Mouse (Mus musculus): Measurements from ENCODE around the gene Skp1a.

Skp1a gene

DNA sequence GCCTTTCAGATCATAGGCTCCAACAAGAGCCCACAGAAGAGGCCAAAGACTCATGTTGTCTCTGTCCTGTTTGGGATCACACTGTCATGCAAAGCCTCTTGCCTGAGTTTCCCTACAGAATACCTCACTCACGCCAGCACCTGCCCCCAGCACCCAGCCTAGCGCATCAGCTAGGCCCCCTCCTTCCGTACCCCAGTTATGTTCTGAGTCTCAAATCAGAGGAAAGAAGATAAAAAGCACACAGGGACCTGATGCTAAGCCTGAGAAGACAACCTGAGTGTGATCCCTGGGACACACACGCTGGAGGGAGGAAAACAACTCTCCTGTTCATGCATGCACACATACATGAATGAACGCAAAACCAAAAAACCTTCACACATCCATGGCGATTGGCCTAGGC, 47.2 kb downstream of the Skp1a start:
- DNase-seq = no peak

DNA sequence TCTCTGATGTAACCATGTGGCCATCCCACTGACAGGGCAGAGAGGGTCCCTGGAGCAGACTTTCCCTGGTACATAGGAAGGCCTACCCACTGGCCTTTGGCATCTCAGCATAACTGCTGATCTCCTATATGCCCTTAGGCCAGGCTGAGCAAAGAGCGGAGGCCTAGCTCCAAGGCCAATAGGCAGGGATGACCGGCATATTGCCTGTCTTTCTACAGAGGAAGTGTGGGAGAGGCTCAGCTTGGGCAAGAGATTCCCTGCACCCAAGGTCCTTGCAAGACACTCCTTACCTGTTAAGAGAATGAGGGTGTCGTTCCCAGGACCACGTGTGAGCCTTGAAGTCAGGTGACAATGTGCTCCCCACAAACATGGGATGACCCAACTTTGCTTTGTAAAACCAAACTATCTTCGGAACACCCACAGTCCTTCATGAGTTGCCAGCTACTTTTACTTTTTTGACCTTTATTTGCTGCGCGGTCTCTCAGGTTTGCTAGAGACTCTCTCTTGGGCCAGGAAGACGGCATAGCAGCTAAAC, 47.9 kb downstream of the Skp1a start:
- DNase-seq = no peak

DNA sequence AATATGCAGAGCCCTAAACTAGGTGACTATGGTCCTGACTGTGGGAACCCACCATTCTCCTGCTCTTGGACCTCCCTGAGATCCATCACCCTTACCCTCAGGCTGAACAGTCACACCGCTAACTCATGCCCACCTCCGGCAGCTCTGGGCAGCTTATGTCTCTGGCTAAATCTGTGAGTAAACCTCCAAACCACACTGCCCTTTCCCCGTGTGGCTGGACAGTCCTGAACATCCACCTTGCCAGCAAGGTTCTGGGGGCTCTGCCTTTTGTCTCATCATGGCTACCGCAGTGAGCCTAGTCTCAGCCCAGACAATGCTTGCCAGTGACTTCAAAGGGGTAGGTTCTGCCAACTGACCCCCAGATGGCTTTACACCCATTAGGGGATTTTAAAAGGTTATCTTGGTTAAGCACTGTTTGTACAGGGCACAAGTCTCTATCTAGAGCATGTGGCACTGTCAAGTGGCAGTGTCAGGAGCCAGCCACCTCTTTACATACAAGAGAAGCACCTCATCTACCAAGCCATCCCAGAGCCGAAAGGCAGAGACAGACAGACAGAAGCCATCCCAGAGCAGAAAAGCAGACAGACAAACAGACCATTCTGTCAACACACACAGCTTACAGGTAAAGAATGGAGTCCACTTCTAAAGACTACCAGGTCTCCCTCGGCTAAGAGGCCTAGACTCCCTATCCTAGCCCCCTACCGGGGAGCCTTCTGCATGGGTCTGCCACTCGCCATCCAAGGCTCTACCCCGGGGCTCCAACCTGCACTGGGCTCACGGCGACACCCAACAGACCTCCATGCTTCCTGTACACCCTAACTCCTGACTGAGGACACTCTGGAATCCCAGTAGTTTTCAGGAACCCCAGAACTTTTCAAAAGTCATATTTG, 49.0 kb downstream of the Skp1a start:
- no peak for DNase-seq

DNA sequence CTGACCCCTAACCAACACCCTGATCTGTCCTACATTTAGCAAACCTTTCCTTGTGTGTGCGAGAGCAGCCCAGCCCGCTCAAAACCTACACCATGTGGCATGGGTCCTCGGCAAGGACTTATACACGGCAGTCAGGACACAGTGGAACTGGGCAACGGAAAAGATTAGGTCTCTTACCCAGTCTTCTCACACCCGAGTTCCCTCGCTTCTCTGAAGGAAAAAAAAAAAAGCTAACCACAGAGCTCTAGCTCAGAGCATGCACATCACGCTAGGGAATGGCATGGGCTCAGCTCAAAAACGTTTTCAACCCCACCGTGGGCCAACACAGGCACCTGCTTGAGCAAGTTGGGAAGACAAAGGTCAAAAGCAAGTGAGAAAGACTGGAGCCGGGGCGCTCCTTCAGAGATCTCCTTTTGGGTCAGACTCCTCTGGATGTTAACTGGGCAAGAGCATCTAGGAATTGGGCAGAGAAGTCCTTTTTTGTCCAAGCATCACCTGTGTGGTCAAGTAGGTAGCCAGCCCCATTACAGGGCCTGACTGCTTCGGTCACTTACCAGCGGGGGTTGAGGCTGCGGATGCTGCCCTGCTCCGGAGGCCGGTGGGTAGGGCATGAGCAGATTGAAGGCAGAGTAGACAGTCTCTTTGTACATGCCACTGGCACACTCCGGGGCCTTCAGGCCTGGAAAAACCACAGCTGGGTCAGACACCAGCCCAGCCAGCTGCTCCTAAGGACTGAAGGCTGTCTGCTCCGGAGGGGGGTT, 50.0 kb downstream of the Skp1a start:
- no peak for DNase-seq

DNA sequence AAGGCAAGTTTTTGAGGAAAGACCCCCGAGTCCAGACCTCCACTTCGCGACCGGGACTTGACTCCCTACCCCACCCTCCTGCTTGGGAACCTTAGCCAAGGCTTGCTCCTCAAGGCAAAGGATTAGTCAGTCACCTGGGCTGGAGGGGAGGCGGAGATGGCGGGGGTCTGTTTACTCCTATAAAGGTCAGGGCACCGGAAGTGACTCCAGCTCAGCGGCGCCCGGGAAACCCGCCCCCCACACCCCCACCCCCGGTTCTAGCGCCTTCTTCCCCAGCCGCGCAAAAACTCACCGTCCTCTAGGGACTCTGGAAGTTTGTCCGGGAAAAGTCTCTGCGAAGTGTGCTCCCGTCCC, 50.6 kb downstream of the Skp1a start:
- peak; percentile 53 for DNase-seq

DNA sequence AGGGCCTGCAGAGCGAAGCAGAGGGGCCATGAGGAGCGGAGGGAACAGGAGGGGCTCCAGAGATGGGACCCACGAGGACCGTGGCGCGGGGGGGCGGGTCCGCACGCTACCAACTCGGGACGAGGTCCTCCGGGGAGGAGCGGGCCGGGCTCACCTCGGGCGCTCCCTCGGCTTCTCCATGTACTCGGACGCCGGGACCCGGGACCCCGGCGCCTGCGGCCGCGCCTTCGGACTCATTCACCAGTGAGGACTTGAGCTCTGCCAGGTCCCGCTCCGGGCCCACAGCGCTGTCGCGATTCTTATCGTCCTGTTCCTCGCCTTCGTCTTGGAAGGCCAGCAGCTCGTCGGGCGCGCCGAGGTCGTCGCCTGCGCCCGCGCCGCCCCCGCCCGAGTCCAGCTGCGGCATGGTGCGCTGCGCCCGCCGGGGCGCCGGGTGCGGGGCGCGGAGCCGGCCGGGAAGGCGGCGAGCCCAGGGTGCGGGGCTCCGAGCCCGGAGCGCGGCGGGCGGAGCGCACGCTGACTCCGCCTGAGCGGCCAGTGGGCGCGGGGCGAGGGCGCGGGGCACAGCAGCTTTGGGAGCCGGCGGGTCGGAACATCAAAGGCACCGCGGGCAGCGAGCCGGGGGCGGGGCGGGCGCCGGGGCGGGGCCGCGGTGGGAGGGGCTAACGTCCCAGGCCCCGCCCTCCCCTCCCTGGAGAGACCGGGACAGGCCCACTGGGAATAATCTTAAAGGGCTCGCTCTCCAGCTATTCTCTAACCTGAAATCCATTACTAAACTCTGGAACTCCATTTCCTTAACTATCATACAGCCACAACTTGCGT, 51.2 kb downstream of the Skp1a start, which contains the start of gene Tcf7:
TSS of gene Tcf7 (minus strand) at position 241 of the 822 bp plus-strand sequence.
- DNase-seq = peak; percentile 85

DNA sequence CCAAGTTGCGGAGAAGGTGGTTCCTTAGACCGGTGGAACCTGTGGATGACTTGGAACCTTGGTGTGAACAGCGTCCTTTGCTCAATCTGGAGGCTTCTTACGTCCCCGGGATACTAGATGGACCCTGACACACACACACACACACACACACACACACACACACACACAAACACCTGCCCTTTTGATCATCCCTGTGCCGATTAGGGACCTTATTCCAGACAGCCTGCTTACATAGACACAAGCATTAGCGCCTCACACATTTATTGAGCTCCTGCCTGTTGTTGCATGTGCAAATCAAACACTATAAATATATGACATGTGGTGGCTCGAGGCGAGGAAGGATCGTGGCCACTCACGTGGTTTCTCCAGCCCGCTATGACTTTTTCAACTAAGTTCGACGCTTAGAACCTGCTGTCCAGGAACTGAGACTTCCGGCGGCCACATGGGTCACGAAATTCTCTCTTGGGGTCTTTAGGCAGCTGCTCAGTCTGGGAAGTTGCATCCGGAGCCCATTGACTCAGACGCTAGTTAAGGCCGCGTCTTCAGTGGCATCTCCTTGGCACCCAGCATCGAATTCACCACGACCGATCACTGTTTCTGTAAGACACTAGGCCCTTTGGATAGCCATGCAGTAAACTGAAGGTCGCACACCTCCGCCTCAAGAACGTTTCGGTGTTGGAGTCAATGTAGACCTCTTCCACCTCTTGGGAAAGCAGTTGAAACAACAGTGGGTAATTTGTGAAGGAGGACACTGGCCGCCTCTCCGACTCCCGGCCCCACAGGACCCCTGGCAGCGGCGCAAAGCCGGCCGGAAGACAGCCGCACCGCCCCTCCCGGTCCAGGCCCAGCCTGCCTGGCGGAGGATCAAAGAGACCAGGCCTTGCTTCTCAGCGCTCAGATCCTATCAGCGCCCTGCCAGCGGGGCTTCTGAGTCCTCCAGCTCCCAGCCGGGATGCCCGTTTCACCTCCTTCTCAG, 52.1 kb downstream of the Skp1a start:
- peak; percentile 68 for DNase-seq

DNA sequence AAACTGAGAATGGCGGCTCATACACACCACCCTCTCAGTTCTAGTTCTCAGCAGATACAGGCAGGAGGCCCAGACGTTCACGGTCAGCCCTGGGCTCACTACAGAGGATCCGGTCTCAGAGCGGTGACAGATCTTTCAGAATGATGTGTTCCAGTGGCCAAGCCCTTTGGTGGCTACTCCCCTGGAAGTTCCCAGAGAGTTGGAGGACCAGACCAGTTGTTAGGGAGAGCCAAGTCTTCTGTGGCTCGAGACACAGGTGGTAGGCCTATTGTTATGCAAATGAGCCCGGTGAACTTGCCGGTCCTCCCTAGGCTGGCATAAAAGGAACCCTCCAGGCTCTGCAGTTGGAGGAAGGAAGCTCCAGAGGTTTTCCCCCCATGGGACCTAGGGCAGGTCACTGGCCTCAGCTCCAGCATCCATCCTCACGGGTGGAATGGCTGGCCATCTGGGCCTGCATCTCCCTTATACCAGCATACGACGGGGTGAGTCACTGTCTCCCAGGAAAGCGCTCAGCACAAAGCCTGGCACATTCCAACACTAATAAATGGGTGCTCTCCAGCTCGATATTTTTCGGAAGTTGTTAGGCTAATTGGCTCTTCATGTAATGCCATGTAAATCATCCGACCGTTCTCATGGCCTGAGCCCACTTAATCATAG, 54.6 kb downstream of the Skp1a start:
- DNase-seq = no peak

DNA sequence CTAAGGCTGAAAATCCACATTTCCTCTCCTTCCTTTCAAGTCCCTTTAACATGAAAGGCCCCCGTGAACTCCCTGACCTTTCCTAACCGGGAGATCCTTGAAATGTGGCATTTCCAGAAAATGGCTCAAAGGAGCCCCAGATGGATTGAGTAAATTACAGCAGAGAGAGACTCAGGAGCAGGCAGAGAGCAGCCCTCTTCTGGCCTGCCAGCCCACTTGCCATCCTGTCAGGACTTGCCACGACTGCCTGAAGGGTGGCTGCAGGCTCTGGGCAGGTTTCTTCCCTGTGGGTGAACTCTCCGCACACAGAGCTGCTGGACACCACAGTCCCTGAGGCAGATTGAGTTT, 55.1 kb downstream of the Skp1a start:
- DNase-seq = no peak

DNA sequence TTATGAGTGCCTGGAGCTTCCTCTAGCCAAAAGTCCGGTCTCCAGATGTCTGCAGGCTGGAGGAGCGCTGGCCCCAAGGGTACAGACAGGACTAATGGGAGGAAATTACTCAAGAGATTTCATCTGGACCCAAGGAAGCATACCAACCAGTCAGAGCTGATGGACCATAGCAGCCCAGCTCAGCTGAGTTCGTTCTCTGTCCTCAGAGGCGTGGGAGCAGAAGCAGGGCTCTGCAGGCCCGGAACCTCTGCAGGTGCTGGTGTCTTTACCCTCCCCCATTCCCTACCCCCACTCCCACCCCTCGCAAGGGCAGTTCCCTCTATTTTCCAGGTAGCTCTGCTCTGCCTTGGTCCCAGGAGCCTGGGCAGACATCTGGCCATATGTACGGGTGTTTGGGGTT, 60.6 kb downstream of the Skp1a start:
- no peak for DNase-seq

DNA sequence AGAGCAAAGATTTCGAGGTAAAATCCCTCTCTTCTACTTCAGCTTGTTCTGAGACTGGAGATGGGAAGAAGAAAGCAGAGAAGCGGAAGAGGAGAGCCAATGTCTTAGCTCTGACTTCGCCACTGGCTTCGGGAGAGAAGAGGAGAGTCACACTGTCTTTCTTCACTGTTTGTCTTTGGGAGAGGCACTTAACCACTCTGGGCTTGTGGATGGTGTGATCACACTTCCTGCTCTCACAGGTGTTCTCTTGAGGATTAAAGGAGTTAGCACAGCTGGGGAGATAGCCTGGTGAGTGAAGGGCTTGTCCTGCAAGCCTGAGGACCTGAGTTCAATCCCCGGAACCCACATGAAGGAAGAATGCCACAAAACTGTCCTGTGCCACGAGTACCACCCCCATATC, 61.1 kb downstream of the Skp1a start:
- no peak for DNase-seq

DNA sequence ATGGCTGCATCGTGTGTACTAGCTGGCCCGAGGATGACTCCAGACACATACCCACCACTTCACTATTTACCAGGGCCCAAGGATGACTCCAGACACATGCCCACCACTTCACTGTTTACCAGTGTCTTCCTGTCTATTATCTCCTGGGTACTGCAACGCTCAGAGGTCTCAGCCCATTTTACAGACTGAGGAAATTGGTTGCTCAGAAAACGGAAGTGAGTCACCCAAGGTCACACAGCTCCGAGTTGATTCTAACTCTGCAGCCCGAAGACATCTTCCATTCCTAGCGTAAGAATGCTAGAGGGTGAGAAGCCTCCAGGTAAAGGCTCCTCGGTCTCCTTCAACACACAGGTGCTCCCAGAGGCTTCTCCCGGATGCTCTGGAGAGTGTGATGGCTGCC, 62.3 kb downstream of the Skp1a start:
- no peak for DNase-seq
